Mouse (Mus musculus) MEL (cell line): Measurements from ENCODE around the gene Traip. TPM values are rescaled to one million over a fixed set of nuclear protein-coding genes. Genes with fewer than 3 reads are reported as not detected.
A peak's percentile ranks its signal among the peaks of the same experiment; 100 is the strongest.

ENCODE experiments used
- DNase-seq: peaks from one replicate; pipeline ENCODE4 v3.0.0; 2011; ENCODE audit warnings: low read depth, low spot score
- H3K27ac ChIP-seq: 2 replicates; pipeline ENCODE4 v1.5.1; 2012; ENCODE audit warnings: low read depth, mild to moderate bottlenecking, control low read depth, low read length, moderate library complexity; ENCODE audit not compliant: control insufficient read depth
- H3K27me3 ChIP-seq, 2 experiments: fragments of 150-350 bp in 1 of 2; sonication (generic) in 1 of 2; 2 replicates each; pipeline ENCODE4 v1.6.1; 2012; ENCODE audit warnings: low read length in 2 of 2, mild to moderate bottlenecking in 2 of 2, improper control_type of control experiment in 1 of 2, moderate library complexity in 1 of 2; ENCODE audit not compliant: insufficient read depth in 2 of 2, control insufficient read depth in 1 of 2
- H3K36me3 ChIP-seq, 2 experiments: 2 replicates each; pipeline ENCODE4 v1.6.1; 2012 to 2014; ENCODE audit warnings: low read length in 2 of 2, improper control_type of control experiment in 1 of 2, inconsistent platforms in 1 of 2, mild to moderate bottlenecking in 1 of 2; ENCODE audit not compliant: insufficient read depth in 2 of 2, control insufficient read depth in 1 of 2
- H3K4me1 ChIP-seq, 2 experiments: fragments of 150-350 bp in 1 of 2; sonication (generic) in 1 of 2; 2 replicates each; pipeline ENCODE4 v1.6.1; 2012; ENCODE audit warnings: low read length in 2 of 2, improper control_type of control experiment in 1 of 2, mild to moderate bottlenecking in 1 of 2; ENCODE audit not compliant: insufficient read depth in 2 of 2, control insufficient read depth in 1 of 2
- H3K4me3 ChIP-seq, 2 experiments: fragments of 150-350 bp in 1 of 2; sonication (generic) in 1 of 2; 2 replicates each; pipeline ENCODE4 v1.5.1; 2012; ENCODE audit warnings: low read depth in 2 of 2, low read length in 2 of 2, mild to moderate bottlenecking in 2 of 2, moderate library complexity in 2 of 2, control low read depth in 1 of 2, improper control_type of control experiment in 1 of 2; ENCODE audit not compliant: control insufficient read depth in 1 of 2, insufficient read depth in 1 of 2
- H3K79me2 ChIP-seq: 2 replicates; pipeline ENCODE4 v1.6.1; 2012; ENCODE audit warnings: mild to moderate bottlenecking, low read length, moderate library complexity; ENCODE audit not compliant: control insufficient read depth, poor library complexity, insufficient read depth
- H3K9ac ChIP-seq: 2 replicates; pipeline ENCODE4 v1.6.1; 2012; ENCODE audit warnings: low read depth, mild to moderate bottlenecking, control low read depth, low read length, moderate library complexity; ENCODE audit not compliant: control insufficient read depth, poor library complexity, severe bottlenecking
- H3K9me3 ChIP-seq: fragments of 150-350 bp; sonication (generic); replicated peaks from 2 replicates; pipeline ENCODE4 v1.6.1; 2012; ENCODE audit warnings: mild to moderate bottlenecking, low read length, improper control_type of control experiment, moderate library complexity; ENCODE audit not compliant: insufficient read depth
- BHLHE40 ChIP-seq: IDR thresholded peaks from 2 replicates; pipeline ENCODE4 v1.6.1; 2012; ENCODE audit warnings: low read depth, mild to moderate bottlenecking, inconsistent platforms, low read length, improper control_type of control experiment, borderline replicate concordance
- CHD1 ChIP-seq: IDR thresholded peaks from 2 replicates; pipeline ENCODE4 v1.6.1; 2012; ENCODE audit warnings: low read depth, mild to moderate bottlenecking, inconsistent platforms, low read length, improper control_type of control experiment
- CHD2 ChIP-seq: IDR thresholded peaks from 2 replicates; pipeline ENCODE4 v1.6.1; 2011; ENCODE audit warnings: low read length, improper control_type of control experiment
- CTCF ChIP-seq, 3 experiments: IDR thresholded peaks in 2 of 3; conservative IDR thresholded peaks in 1 of 3; 2 replicates each; pipeline ENCODE4 v1.5.1; 2011 to 2012; ENCODE audit warnings: low read length in 3 of 3, low read depth in 2 of 3, mild to moderate bottlenecking in 2 of 3, improper control_type of control experiment in 1 of 3, inconsistent platforms in 1 of 3, mixed read lengths in 1 of 3, moderate library complexity in 1 of 3; ENCODE audit not compliant: control insufficient read depth in 1 of 3, insufficient read depth in 1 of 3, poor library complexity in 1 of 3, severe bottlenecking in 1 of 3
- E2F4 ChIP-seq: IDR thresholded peaks from 2 replicates; pipeline ENCODE4 v1.6.1; 2011; ENCODE audit warnings: low read depth, low read length, improper control_type of control experiment, borderline replicate concordance
- ELF1 ChIP-seq: IDR thresholded peaks from 2 replicates; pipeline ENCODE4 v1.6.1; 2014; ENCODE audit warnings: low read depth, mild to moderate bottlenecking, inconsistent platforms, low read length, improper control_type of control experiment, moderate library complexity
- EP300 ChIP-seq, 2 experiments: IDR thresholded peaks; 2 replicates each; pipeline ENCODE4 v1.6.1; 2011; ENCODE audit warnings: improper control_type of control experiment in 2 of 2, low read length in 2 of 2, low read depth in 1 of 2, mild to moderate bottlenecking in 1 of 2
- ETS1 ChIP-seq: IDR thresholded peaks from 2 replicates; pipeline ENCODE4 v1.6.1; 2012; ENCODE audit warnings: low read depth, mild to moderate bottlenecking, inconsistent platforms, low read length, improper control_type of control experiment, moderate library complexity
- HCFC1 ChIP-seq: IDR thresholded peaks from 2 replicates; pipeline ENCODE4 v1.6.1; 2012; ENCODE audit warnings: low read depth, mild to moderate bottlenecking, inconsistent platforms, low read length, improper control_type of control experiment, moderate library complexity
- JUND ChIP-seq: IDR thresholded peaks from 2 replicates; pipeline ENCODE4 v1.6.1; 2011; ENCODE audit warnings: low read depth, mild to moderate bottlenecking, improper control_type of control experiment, low read length
- KAT2A ChIP-seq: conservative IDR thresholded peaks from 2 replicates; pipeline ENCODE4 v1.6.1; 2012; ENCODE audit warnings: low read depth, low read length, improper control_type of control experiment, inconsistent platforms
- MAFK ChIP-seq: IDR thresholded peaks from 2 replicates; pipeline ENCODE4 v1.6.1; 2011; ENCODE audit warnings: low read depth, mild to moderate bottlenecking, low read length, improper control_type of control experiment, borderline replicate concordance
- MEF2A ChIP-seq: IDR thresholded peaks from 2 replicates; pipeline ENCODE4 v1.6.1; 2014; ENCODE audit warnings: low read depth, mild to moderate bottlenecking, inconsistent platforms, low read length, improper control_type of control experiment; ENCODE audit not compliant: poor library complexity, insufficient replicate concordance, severe bottlenecking; ENCODE audit errors: extremely low read depth
- MYC ChIP-seq: IDR thresholded peaks from 2 replicates; pipeline ENCODE4 v1.6.1; 2011; ENCODE audit warnings: low read depth, mild to moderate bottlenecking, low read length, improper control_type of control experiment, moderate library complexity
- NELFE ChIP-seq: IDR thresholded peaks from 2 replicates; pipeline ENCODE4 v1.6.1; 2011; ENCODE audit warnings: low read depth, low read length, improper control_type of control experiment
- NRF1 ChIP-seq: IDR thresholded peaks from 2 replicates; pipeline ENCODE4 v1.6.1; 2014; ENCODE audit warnings: low read depth, mild to moderate bottlenecking, inconsistent platforms, low read length, improper control_type of control experiment, moderate library complexity; ENCODE audit not compliant: poor library complexity, insufficient read depth, severe bottlenecking
- POLR2A ChIP-seq, 2 experiments: IDR thresholded peaks; 2 replicates each; pipeline ENCODE4 v1.6.1; 2011 to 2012; ENCODE audit warnings: low read length in 2 of 2, mild to moderate bottlenecking in 2 of 2, control low read depth in 1 of 2, improper control_type of control experiment in 1 of 2, low read depth in 1 of 2, moderate library complexity in 1 of 2; ENCODE audit not compliant: control insufficient read depth in 1 of 2, insufficient read depth in 1 of 2, poor library complexity in 1 of 2
- POLR2AphosphoS2 ChIP-seq: IDR thresholded peaks from 2 replicates; pipeline ENCODE4 v1.6.1; 2011; ENCODE audit warnings: low read length, improper control_type of control experiment
- SIN3A ChIP-seq: IDR thresholded peaks from 2 replicates; pipeline ENCODE4 v1.6.1; 2012; ENCODE audit warnings: low read length, improper control_type of control experiment, inconsistent platforms
- TAL1 ChIP-seq: IDR thresholded peaks from 2 replicates; pipeline ENCODE4 v1.6.1; 2012; ENCODE audit warnings: mild to moderate bottlenecking, inconsistent platforms, low read length, moderate library complexity, mixed read lengths
- TBP ChIP-seq: IDR thresholded peaks from 2 replicates; pipeline ENCODE4 v1.8.0; 2011; ENCODE audit warnings: low read depth, low read length, improper control_type of control experiment
- TCF12 ChIP-seq: IDR thresholded peaks from 2 replicates; pipeline ENCODE4 v1.6.1; 2014; ENCODE audit warnings: low read depth, mild to moderate bottlenecking, inconsistent platforms, low read length, improper control_type of control experiment, moderate library complexity
- UBTF ChIP-seq: IDR thresholded peaks from 2 replicates; pipeline ENCODE4 v1.6.1; 2012; ENCODE audit warnings: low read depth, mild to moderate bottlenecking, inconsistent platforms, low read length, improper control_type of control experiment, moderate library complexity, borderline replicate concordance; ENCODE audit not compliant: insufficient read depth
- USF1 ChIP-seq: IDR thresholded peaks from 2 replicates; pipeline ENCODE4 v1.6.1; 2014; ENCODE audit warnings: low read depth, mild to moderate bottlenecking, inconsistent platforms, low read length, improper control_type of control experiment, moderate library complexity
- USF2 ChIP-seq, 2 experiments: IDR thresholded peaks; 2 replicates each; pipeline ENCODE4 v1.6.1; 2011 to 2012; ENCODE audit warnings: improper control_type of control experiment in 2 of 2, low read length in 2 of 2, borderline replicate concordance in 1 of 2, inconsistent platforms in 1 of 2, low read depth in 1 of 2, mild to moderate bottlenecking in 1 of 2; ENCODE audit not compliant: insufficient read depth in 1 of 2
- ZC3H11A ChIP-seq: IDR thresholded peaks from 2 replicates; pipeline ENCODE4 v1.6.1; 2012; ENCODE audit warnings: low read depth, mild to moderate bottlenecking, inconsistent platforms, low read length, improper control_type of control experiment
- ZKSCAN1 ChIP-seq: IDR thresholded peaks from 2 replicates; pipeline ENCODE4 v1.6.1; 2012; ENCODE audit warnings: low read depth, mild to moderate bottlenecking, inconsistent platforms, low read length, improper control_type of control experiment, moderate library complexity
- ZMIZ1 ChIP-seq: IDR thresholded peaks from 2 replicates; pipeline ENCODE4 v1.6.1; 2012; ENCODE audit warnings: low read depth, mild to moderate bottlenecking, inconsistent platforms, low read length, improper control_type of control experiment, moderate library complexity
- polyA plus RNA-seq, 2 experiments: library from polyadenylated mRNA; stranded (reverse) in 1 of 2; unstranded in 1 of 2; fragments of >175 nt in 1 of 2; fragments of >200 nt in 1 of 2; gene quantifications; 2 replicates each; pipeline versions ENCODE4 v1.2.1 to v1.2.4; 2012; ENCODE audit warnings: low replicate concordance in 2 of 2, low read depth in 1 of 2; ENCODE audit not compliant: insufficient read length in 2 of 2, insufficient read depth in 1 of 2, missing spikeins in 1 of 2
- total RNA-seq: library from RNA; depleted of rRNA; stranded (reverse); fragments of 300-350 nt; gene quantifications from 2 replicates; pipeline ENCODE4 v1.2.3, GENCODE M21; 2012

The Traip gene
- total and polyA plus RNA-seq, 3 experiments: 43.6 to 65.2 TPM; not detected in 1

- H3K27ac ChIP-seq: no peak within 1 kb of the TSS
Measured at GRCm38 (mm10) chr9:107996049-107996448, 46.1 kb downstream of the Traip start, which contains the start of gene Gm20662. Gene Gm20662 (plus strand): TSS chr9:107996349.

GRCm38 (mm10) chr9:108001922-108002770, 52.2 kb downstream of the Traip start, which contains the start of gene Ip6k1:
Gene Ip6k1 (plus strand): TSS chr9:108002501.
- peaks cover 0 to 17% of the 10 kb centered on the region in 2 experiments; a peak in 2 of 4 replicates for H3K36me3 ChIP-seq
- peaks cover 5 to 13% of the 10 kb centered on the region in 2 experiments for H3K4me1 ChIP-seq
- peak within 1 kb of the TSS; percentile 86 to 93 for H3K4me3 ChIP-seq
- H3K9me3 ChIP-seq: no peaks in the 10 kb centered on the region
- H3K9ac ChIP-seq: peak within 1 kb of the TSS; percentile 91
- H3K27me3 ChIP-seq: no peaks in the 10 kb centered on the region
- H3K79me2 ChIP-seq: peaks cover 39% of the 10 kb centered on the region
- H3K27ac ChIP-seq: peak within 1 kb of the TSS; percentile 65
- peak; percentile 100 for DNase-seq
- TF ChIP-seq ZMIZ1: peak; percentile 85
- TF ChIP-seq TAL1: no peak
- peak; percentile 88 to 97 for TF ChIP-seq USF2 (IDR thresholded peaks at IDR 0.05; ENCODE audit: borderline replicate concordance in 1 of 2, insufficient read depth in 1 of 2, low read depth in 1 of 2, low read length in 2 of 2)
- TF ChIP-seq USF1: peak; percentile 100
- TF ChIP-seq ELF1: no peak
- peak; percentile 75 for TF ChIP-seq MYC
- TF ChIP-seq TCF12: no peak; the same call in 1 of the 2 replicates
- TF ChIP-seq EP300 (IDR thresholded peaks at IDR 0.05; ENCODE audit: low read depth in 1 of 2, low read length in 2 of 2): 0 out of 4 replicates have a peak, but pooled peaks of 1 of the 2 experiments have one; percentile 9
- TF ChIP-seq ZC3H11A: no peak
- no peak for TF ChIP-seq MAFK
- peak; percentile 79 for TF ChIP-seq HCFC1
- peak; percentile 71 to 96 for TF ChIP-seq POLR2A (IDR thresholded peaks at IDR 0.05; ENCODE audit: control insufficient read depth in 1 of 2, insufficient read depth in 1 of 2, low read depth in 1 of 2, low read length in 2 of 2, poor library complexity in 1 of 2)
- TF ChIP-seq BHLHE40: peak; percentile 100
- peak; percentile 82 for TF ChIP-seq CHD2
- peak; percentile 70 for TF ChIP-seq SIN3A
- TF ChIP-seq E2F4: no peak
- TF ChIP-seq ZKSCAN1: no peak
- peak; percentile 92 for TF ChIP-seq NELFE
- TF ChIP-seq ETS1: no peak
- peak; percentile 80 for TF ChIP-seq TBP
- TF ChIP-seq NRF1: peak; percentile 84
- TF ChIP-seq CTCF (IDR thresholded peaks at IDR 0.05 in 2 of 3, conservative IDR thresholded peaks at IDR 0.05 in 1 of 3; ENCODE audit: control insufficient read depth in 1 of 3, insufficient read depth in 1 of 3, low read depth in 2 of 3, low read length in 3 of 3, poor library complexity in 1 of 3, severe bottlenecking in 1 of 3): no peak
- TF ChIP-seq KAT2A: no peak; the same call in 1 of the 2 replicates
- peak; percentile 89; the same call in 1 of the 2 replicates for TF ChIP-seq POLR2AphosphoS2
- no peak for TF ChIP-seq JUND
- TF ChIP-seq CHD1: no peak
- TF ChIP-seq MEF2A: no peak

More at GRCm38 (mm10) chr9:107996049-107996448, 46.1 kb downstream of the Traip start, which contains the start of gene Gm20662:
- H3K79me2 ChIP-seq: no peaks in the 10 kb centered on the region
- no peaks in the 10 kb centered on the region for H3K27me3 ChIP-seq
- no peak for DNase-seq
- H3K9ac ChIP-seq: no peak within 1 kb of the TSS
- H3K9me3 ChIP-seq: no peaks in the 10 kb centered on the region
- TF ChIP-seq E2F4: no peak
- no peak for TF ChIP-seq ZC3H11A
- no peak for TF ChIP-seq POLR2A (IDR thresholded peaks at IDR 0.05; ENCODE audit: control insufficient read depth in 1 of 2, insufficient read depth in 1 of 2, low read depth in 1 of 2, low read length in 2 of 2, poor library complexity in 1 of 2)
- no peak for TF ChIP-seq UBTF
- H3K4me1 ChIP-seq: peaks cover 0 to 10% of the 10 kb centered on the region in 2 experiments; a peak in 1 of 4 replicates
- H3K36me3 ChIP-seq: peaks cover 0 to 4% of the 10 kb centered on the region in 2 experiments; a peak in 2 of 4 replicates
- no peak within 1 kb of the TSS for H3K4me3 ChIP-seq
